Comparison of ENCODE assay signal across 29 mouse cellular contexts in the genomic region with DNA sequence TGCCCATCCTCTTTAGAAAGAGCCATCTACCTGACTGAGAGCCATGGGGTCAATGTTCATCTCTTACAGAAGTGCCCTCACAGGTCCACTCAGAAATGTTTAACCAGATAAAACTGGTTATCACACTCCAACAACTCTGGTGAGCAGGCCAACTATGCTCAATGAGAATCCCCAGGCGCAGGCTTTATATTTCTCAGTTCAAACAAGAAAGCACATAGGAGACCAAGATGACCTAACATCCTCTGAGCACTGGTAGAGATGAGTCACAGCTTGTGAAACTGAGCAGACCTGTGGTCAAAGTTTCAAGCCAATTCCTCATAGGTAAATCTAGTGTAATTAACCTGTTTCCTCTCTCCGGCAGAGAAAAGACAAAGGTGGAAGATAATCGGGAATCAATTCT. TPM values are rescaled to one million over a fixed set of nuclear protein-coding genes. Genes with fewer than 3 reads are reported as not detected.
A peak's percentile ranks its signal among the peaks of the same experiment; 100 is the strongest.
DNase-seq lines count a peak whose midpoint lies in the region; ATAC-seq lines count a peak whose summit lies in the region.
"Had no signal": no experiment of that assay in that cellular context is flagged by ENCODE, and none has a peak within 500 bp of the region (broad histone marks: within the 10 kb centered on the region; RNA-seq: fewer than 3 reads in every experiment).

No protein-coding gene starts in this region.

- no peaks in the 10 kb centered on the region for H3K36me3 ChIP-seq in kidney, embryonic 16.5 days (ENCODE audit: insufficient read depth, low read length)
- no peaks in the 10 kb centered on the region for H3K36me3 ChIP-seq in neural tube, embryonic 15.5 days
- H3K36me3 ChIP-seq: embryonic facial prominence, embryonic 10.5 days; embryonic facial prominence, embryonic 15.5 days; forebrain, embryonic 12.5 days; G1E; heart, embryonic 12.5 days; hindbrain, embryonic 13.5 days had no signal

- H3K27me3 ChIP-seq in kidney, embryonic 16.5 days (ENCODE audit: insufficient read depth, low read length): no peaks in the 10 kb centered on the region
- H3K27me3 ChIP-seq in neural tube, embryonic 15.5 days (replicated peaks): no peaks in the 10 kb centered on the region
- H3K27me3 ChIP-seq: embryonic facial prominence, embryonic 15.5 days; forebrain, embryonic 12.5 days; heart, embryonic 12.5 days; hindbrain, embryonic 13.5 days had no signal

- no peak overlapping the region for H3K4me2 ChIP-seq in kidney, embryonic 16.5 days (replicated peaks; ENCODE audit: low read depth, low read length)
- no peak overlapping the region for H3K4me2 ChIP-seq in neural tube, embryonic 15.5 days
- H3K4me2 ChIP-seq: embryonic facial prominence, embryonic 15.5 days; forebrain, embryonic 12.5 days; heart, embryonic 12.5 days; hindbrain, embryonic 13.5 days; lung, embryonic 14.5 days; midbrain, embryonic 11.5 days had no signal

- H3K4me1 ChIP-seq in kidney, embryonic 16.5 days (ENCODE audit: insufficient read depth, low read length): no peaks in the 10 kb centered on the region
- H3K4me1 ChIP-seq in neural tube, embryonic 15.5 days: no peaks in the 10 kb centered on the region
- H3K4me1 ChIP-seq: embryonic facial prominence, embryonic 10.5 days; forebrain, embryonic 12.5 days; heart, embryonic 12.5 days; hindbrain, embryonic 13.5 days had no signal

- H3K4me3 ChIP-seq in kidney, embryonic 16.5 days (ENCODE audit: low read length): no peak overlapping the region
- no peak overlapping the region for H3K4me3 ChIP-seq in neural tube, embryonic 15.5 days (replicated peaks)
- H3K4me3 ChIP-seq: embryonic facial prominence, embryonic 10.5 days; embryonic facial prominence, embryonic 15.5 days; forebrain, embryonic 12.5 days; heart, adult 2 months; heart, embryonic 12.5 days; hindbrain, embryonic 13.5 days had no signal

- no peaks in the 10 kb centered on the region; the same call in 1 of the 2 replicates for H3K9me3 ChIP-seq in kidney, embryonic 16.5 days (ENCODE audit: low read length)
- H3K9me3 ChIP-seq in neural tube, embryonic 15.5 days (replicated peaks): no peaks in the 10 kb centered on the region
- H3K9me3 ChIP-seq: embryonic facial prominence, embryonic 10.5 days; embryonic facial prominence, embryonic 15.5 days; forebrain, embryonic 12.5 days; G1E; hindbrain, embryonic 13.5 days had no signal

- no peak for ATAC-seq in kidney, embryonic 16.5 days (ENCODE audit: low FRiP score, low TSS enrichment)
- ATAC-seq in neural tube, embryonic 15.5 days (ENCODE audit: low FRiP score): no peak
- ATAC-seq: forebrain, postnatal 0 days; midbrain, embryonic 16.5 days had no signal

- peak; percentile 21 to 32 for DNase-seq in kidney, adult 8-10 months
- DNase-seq in thymus, postnatal 4 days: peak; percentile 5
- no peak for DNase-seq in thymus, postnatal 0 days (ENCODE audit: low spot score)
- peak; percentile 28 to 42 for DNase-seq in kidney, postnatal 25 days
- DNase-seq in spleen, adult 18-20 months: no peak
- DNase-seq: adrenal gland, postnatal 10 days; cerebellum, adult 8-10 months; cerebellum, postnatal 25 days; forebrain, postnatal 0 days; heart, adult 2 months; heart, postnatal 4 days; layer of hippocampus, adult 9-11 months; lung, embryonic 14.5 days; lung, postnatal 14 days; right cerebral cortex, postnatal 4 days had no signal

- no peak overlapping the region for H3K27ac ChIP-seq in kidney, embryonic 16.5 days (ENCODE audit: low read length)
- no peak overlapping the region for H3K27ac ChIP-seq in neural tube, embryonic 15.5 days (replicated peaks)
- H3K27ac ChIP-seq: embryonic facial prominence, embryonic 10.5 days; embryonic facial prominence, embryonic 15.5 days; forebrain, embryonic 12.5 days; heart, adult 2 months; hindbrain, embryonic 13.5 days; liver, embryonic 14.5 days had no signal

- WGBS in kidney, embryonic 16.5 days: 89% methylated on average over 3 of the region's 3 CpGs
- WGBS in neural tube, embryonic 15.5 days: 90% methylated on average over 3 of the region's 3 CpGs

- H3K9ac ChIP-seq in kidney, embryonic 16.5 days (replicated peaks; ENCODE audit: low read length): no peak overlapping the region
- no peak overlapping the region for H3K9ac ChIP-seq in neural tube, embryonic 15.5 days (replicated peaks)
- H3K9ac ChIP-seq: embryonic facial prominence, embryonic 15.5 days; forebrain, embryonic 12.5 days; forebrain, postnatal 0 days; heart, embryonic 12.5 days; hindbrain, embryonic 13.5 days; liver, embryonic 14.5 days; lung, embryonic 14.5 days had no signal

RNA-seq across cellular contexts. Expression of gene Cysltr2, which starts 31.6 kb away (rescaled TPM):
- polyA plus RNA-seq in kidney, embryonic 16.5 days (2015; fragmentation: Nextera tagmentation; extraction: Ambion mirVana): 0.50 and 0.75 TPM in 2 replicates
- polyA plus RNA-seq in thymus, postnatal 0 days (2015; fragmentation: Nextera tagmentation; extraction: Ambion mirVana): 13.4 and 16.4 TPM in 2 replicates
- polyA plus RNA-seq in neural tube, embryonic 15.5 days (2015; fragmentation: Nextera tagmentation; extraction: Ambion mirVana): 0.28 and 2.3 TPM in 2 replicates
- polyA plus RNA-seq: C2C12; embryonic facial prominence, embryonic 10.5 days; embryonic facial prominence, embryonic 15.5 days; forebrain, embryonic 12.5 days; G1E; heart, embryonic 12.5 days; heart, postnatal 0 days; limb, embryonic 11.5 days; lung, embryonic 14.5 days; midbrain, embryonic 11.5 days; midbrain, embryonic 16.5 days had no signal

Comparison
In these comparisons a context has a peak if more than half of its experiments do, and no peak if none do; other contexts are left out.
1. DNase-seq: peak in kidney, adult 8-10 months (2 of 2), thymus, postnatal 4 days (single experiment) and kidney, postnatal 25 days (2 of 2); none in thymus, postnatal 0 days (single experiment) and spleen, adult 18-20 months (0 of 2).